Mouse (Mus musculus): ENCODE results near the gene Rxrb. TPM values are rescaled to one million over a fixed set of nuclear protein-coding genes. Genes with fewer than 3 reads are reported as not detected.
A peak's percentile ranks its signal among the peaks of the same experiment; 100 is the strongest.

The Rxrb gene
- polyA plus RNA-seq, 1 experiment = 78.0 TPM

- no peak for TF ChIP-seq POLR2A (IDR thresholded peaks at IDR 0.05; ENCODE audit: borderline replicate concordance, insufficient read depth, low read length)
- no peak for TF ChIP-seq CTCF (IDR thresholded peaks at IDR 0.05; ENCODE audit: borderline replicate concordance, insufficient read depth, low read depth, low read length)
- no peak for DNase-seq
- 90% methylated on average over 23 of the region's 23 CpGs for WGBS
- Histone ChIP-seq H3K27ac (ENCODE audit: insufficient read depth, low read length) (no peak overlapping the region), H3K4me3 (replicated peaks; ENCODE audit: insufficient read depth, low read depth, low read length) (no peak overlapping the region), H3K27me3 (ENCODE audit: control insufficient read depth, insufficient read depth, low read length) (no peaks in the 10 kb centered on the region), H3K4me1 (ENCODE audit: control insufficient read depth, insufficient read depth, low read length) (peaks cover 7% of the 10 kb centered on the region; the same call in 1 of the 2 replicates)
These were observed 9.8 kb upstream of the Rxrb start for GRCm38 (mm10) chr17:34021539-34022413.

DNA sequence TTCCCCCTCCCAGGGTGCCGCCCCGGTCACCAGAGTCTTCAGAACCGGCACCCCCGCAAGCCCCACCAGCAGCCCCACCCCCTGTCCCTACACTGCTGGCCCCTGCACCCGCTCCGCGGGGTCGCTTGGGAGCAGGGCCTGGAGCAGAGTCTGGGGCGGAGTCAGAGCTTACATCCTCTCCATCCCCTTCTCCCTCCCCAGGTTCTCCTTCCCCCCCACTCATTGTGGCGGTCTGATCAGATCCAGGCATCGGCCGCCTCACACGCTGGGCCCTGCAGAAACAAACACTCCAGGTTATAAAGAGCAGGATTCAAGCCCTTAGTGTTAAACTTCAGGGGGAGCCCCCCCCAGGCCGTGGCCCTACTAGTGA lies 9.2 kb upstream of the Rxrb start:
- no peak overlapping the region for H3K27ac ChIP-seq (ENCODE audit: insufficient read depth, low read length)
- WGBS = 84% methylated on average over 14 of the region's 14 CpGs
- peaks cover 11% of the 10 kb centered on the region for H3K4me1 ChIP-seq (ENCODE audit: control insufficient read depth, insufficient read depth, low read length)
- no peaks in the 10 kb centered on the region for H3K27me3 ChIP-seq (ENCODE audit: control insufficient read depth, insufficient read depth, low read length)
- no peak overlapping the region for H3K4me3 ChIP-seq (replicated peaks; ENCODE audit: insufficient read depth, low read depth, low read length)
- DNase-seq = no peak
- no peak for TF ChIP-seq POLR2A (IDR thresholded peaks at IDR 0.05; ENCODE audit: borderline replicate concordance, insufficient read depth, low read length)
- no peak for TF ChIP-seq CTCF (IDR thresholded peaks at IDR 0.05; ENCODE audit: borderline replicate concordance, insufficient read depth, low read depth, low read length)

DNA sequence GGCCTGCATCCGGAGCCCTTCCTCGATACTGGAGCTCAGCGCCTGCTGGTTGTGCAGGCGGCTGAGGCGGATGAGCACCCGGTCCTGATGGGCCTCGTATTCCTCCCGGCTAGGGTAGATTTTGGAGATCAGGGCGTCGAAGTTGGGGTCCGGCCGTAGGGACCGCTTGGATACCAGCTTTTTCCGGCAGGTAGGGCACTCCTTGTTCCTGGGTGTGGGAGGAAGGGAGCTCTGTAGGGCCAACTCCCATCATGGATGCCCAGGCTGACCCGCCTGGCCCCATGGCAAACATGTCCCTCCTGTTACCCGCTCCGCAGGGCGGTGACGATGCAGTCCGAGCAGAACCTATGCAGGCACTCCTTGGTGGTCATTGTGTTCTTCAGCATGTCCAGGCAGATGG lies 8.6 kb upstream of the Rxrb start:
- 95% methylated on average over 20 of the region's 20 CpGs for WGBS
- TF ChIP-seq POLR2A (IDR thresholded peaks at IDR 0.05; ENCODE audit: borderline replicate concordance, insufficient read depth, low read length) (no peak), CTCF (IDR thresholded peaks at IDR 0.05; ENCODE audit: borderline replicate concordance, insufficient read depth, low read depth, low read length) (no peak)

DNA sequence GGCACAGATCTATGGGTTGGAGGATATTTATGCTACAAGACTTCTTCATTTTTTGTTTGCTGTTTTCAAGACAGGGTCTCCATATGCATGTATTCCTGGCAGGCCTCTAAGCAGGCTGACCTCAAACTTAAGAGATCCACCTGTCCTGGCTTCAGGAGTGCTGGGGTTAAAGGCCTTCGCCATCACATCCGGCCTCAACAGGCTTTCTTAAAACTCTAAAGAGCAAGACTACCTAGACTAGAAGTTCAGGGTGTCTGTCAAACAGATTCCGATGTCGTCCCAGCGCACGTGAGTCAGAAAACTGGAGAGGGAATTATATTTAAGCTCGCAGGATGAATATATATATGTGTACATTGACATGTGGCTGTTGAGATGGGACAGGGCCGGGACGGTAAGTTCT lies 7.9 kb upstream of the Rxrb start:
- H3K4me3 ChIP-seq (replicated peaks; ENCODE audit: insufficient read depth, low read depth, low read length) = peak overlapping the region; percentile 62
- WGBS = 55% methylated on average over 9 of the region's 9 CpGs
- H3K4me1 ChIP-seq (ENCODE audit: control insufficient read depth, insufficient read depth, low read length) = peaks cover 11% of the 10 kb centered on the region
- no peak for DNase-seq
- TF ChIP-seq POLR2A (IDR thresholded peaks at IDR 0.05; ENCODE audit: borderline replicate concordance, insufficient read depth, low read length) = no peak
- no peak for TF ChIP-seq CTCF (IDR thresholded peaks at IDR 0.05; ENCODE audit: borderline replicate concordance, insufficient read depth, low read depth, low read length)
- H3K27ac ChIP-seq (ENCODE audit: insufficient read depth, low read length) = no peak overlapping the region
- no peaks in the 10 kb centered on the region for H3K27me3 ChIP-seq (ENCODE audit: control insufficient read depth, insufficient read depth, low read length)

More for the DNA sequence above, 8.6 kb upstream of the Rxrb start:
- no peak for DNase-seq
- no peaks in the 10 kb centered on the region for H3K27me3 ChIP-seq (ENCODE audit: control insufficient read depth, insufficient read depth, low read length)
- H3K4me1 ChIP-seq (ENCODE audit: control insufficient read depth, insufficient read depth, low read length) = peaks cover 11% of the 10 kb centered on the region
- no peak overlapping the region for H3K27ac ChIP-seq (ENCODE audit: insufficient read depth, low read length)
- no peak overlapping the region for H3K4me3 ChIP-seq (replicated peaks; ENCODE audit: insufficient read depth, low read depth, low read length)

DNA sequence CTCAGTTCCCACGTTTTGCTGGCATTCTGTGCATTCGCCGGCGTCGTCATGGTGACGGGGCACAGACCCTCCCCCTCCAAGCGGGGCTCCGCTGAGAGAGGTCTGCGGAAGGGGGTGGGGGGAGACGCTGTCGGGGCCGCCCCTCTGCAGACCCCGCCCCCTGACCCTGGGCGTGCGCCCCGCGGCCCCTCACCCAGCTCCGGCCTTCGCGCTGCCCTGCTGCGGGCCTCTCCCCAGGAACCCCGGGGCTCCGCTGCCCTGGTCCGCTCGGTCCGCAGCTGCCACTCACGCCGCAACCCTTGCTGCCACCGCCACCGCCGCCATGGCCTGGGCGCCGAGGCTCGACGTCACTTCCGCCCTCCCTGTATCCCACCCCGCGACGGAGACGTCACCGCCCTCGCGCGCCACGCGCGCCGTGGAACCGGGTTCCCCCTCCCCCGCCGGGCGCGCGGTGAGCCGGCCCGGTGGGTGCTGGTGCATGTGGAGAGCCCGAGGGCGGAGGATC lies 7.2 kb upstream of the Rxrb start, which contains the start of gene Ring1:
Ring1 (minus strand) TSS at position 364 of the 505 bp plus-strand sequence.
- TF ChIP-seq CTCF (IDR thresholded peaks at IDR 0.05; ENCODE audit: borderline replicate concordance, insufficient read depth, low read depth, low read length) (no peak), POLR2A (IDR thresholded peaks at IDR 0.05; ENCODE audit: borderline replicate concordance, insufficient read depth, low read length) (peak; percentile 96)
- Histone ChIP-seq H3K4me3 (replicated peaks; ENCODE audit: insufficient read depth, low read depth, low read length) (peak within 1 kb of the TSS; percentile 62), H3K4me1 (ENCODE audit: control insufficient read depth, insufficient read depth, low read length) (peaks cover 12% of the 10 kb centered on the region), H3K27me3 (ENCODE audit: control insufficient read depth, insufficient read depth, low read length) (no peaks in the 10 kb centered on the region), H3K27ac (ENCODE audit: insufficient read depth, low read length) (peak within 1 kb of the TSS; percentile 76)
- peak; percentile 88 to 92 for DNase-seq
- WGBS = under 1% methylated on average over 48 of the region's 58 CpGs

DNA sequence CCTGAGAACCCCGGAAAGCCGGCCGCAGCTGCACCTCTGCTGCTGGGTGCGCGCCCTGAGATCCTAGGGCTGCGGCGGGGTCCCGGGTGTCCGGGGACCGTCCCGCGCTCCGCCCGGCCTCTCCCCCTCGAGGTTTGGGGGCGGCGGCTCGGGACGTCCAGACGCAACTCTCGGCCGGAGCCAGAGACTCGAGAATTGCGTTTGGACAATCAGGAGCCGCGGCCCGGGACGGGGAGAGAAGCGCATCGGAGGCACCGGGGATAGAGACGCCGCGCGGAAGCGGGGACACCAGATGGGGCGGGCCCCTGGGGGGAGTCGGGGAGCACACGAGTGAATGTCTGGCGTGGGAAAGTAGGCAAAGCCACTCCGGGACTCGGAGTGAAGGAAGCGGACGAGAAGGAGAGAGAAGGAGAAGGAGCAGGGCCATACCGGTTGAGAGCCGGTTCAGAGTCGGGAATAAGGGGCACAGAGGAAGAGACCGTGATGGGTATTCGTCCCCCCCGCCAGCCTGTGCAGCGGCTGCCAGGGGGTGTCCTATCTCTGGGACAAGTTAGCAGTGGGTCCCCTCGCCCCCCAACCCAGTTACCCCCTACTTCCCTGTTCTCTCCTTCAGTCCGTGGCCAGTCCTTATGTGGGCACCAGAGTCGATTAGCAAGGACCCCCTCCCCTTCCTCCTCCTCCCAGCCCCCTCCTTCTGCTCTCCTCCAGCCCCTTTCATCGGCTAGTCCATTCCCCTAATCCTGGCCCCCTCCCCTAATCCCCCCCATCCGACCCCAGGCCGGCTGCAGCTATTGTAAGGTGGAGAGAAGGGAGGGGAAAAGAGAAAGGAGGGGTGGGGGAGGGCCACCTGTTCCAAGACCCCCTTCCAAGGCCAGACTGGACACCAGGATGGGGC lies 6.5 kb upstream of the Rxrb start:
- Histone ChIP-seq H3K27ac (ENCODE audit: insufficient read depth, low read length) (peak overlapping the region; percentile 76), H3K4me3 (replicated peaks; ENCODE audit: insufficient read depth, low read depth, low read length) (peak overlapping the region; percentile 62), H3K4me1 (ENCODE audit: control insufficient read depth, insufficient read depth, low read length) (peaks cover 18% of the 10 kb centered on the region), H3K27me3 (ENCODE audit: control insufficient read depth, insufficient read depth, low read length) (no peaks in the 10 kb centered on the region)
- no peak for DNase-seq
- no peak for TF ChIP-seq POLR2A (IDR thresholded peaks at IDR 0.05; ENCODE audit: borderline replicate concordance, insufficient read depth, low read length)
- no peak for TF ChIP-seq CTCF (IDR thresholded peaks at IDR 0.05; ENCODE audit: borderline replicate concordance, insufficient read depth, low read depth, low read length)
- under 1% methylated on average over 57 of the region's 57 CpGs for WGBS

GRCm38 (mm10) chr17:34025756-34026151 lies 5.9 kb upstream of the Rxrb start:
- no peak for TF ChIP-seq POLR2A (IDR thresholded peaks at IDR 0.05; ENCODE audit: borderline replicate concordance, insufficient read depth, low read length)
- no peak for TF ChIP-seq CTCF (IDR thresholded peaks at IDR 0.05; ENCODE audit: borderline replicate concordance, insufficient read depth, low read depth, low read length)
- Histone ChIP-seq H3K27me3 (ENCODE audit: control insufficient read depth, insufficient read depth, low read length) (no peaks in the 10 kb centered on the region), H3K4me1 (ENCODE audit: control insufficient read depth, insufficient read depth, low read length) (peaks cover 25% of the 10 kb centered on the region), H3K27ac (ENCODE audit: insufficient read depth, low read length) (no peak overlapping the region), H3K4me3 (replicated peaks; ENCODE audit: insufficient read depth, low read depth, low read length) (no peak overlapping the region)
- WGBS = 16% methylated on average over 7 of the region's 7 CpGs
- peak; percentile 23 to 31 for DNase-seq
